Mouse (Mus musculus): Measurements from ENCODE around the gene Gm49340. TPM values are rescaled to one million over a fixed set of nuclear protein-coding genes. Genes with fewer than 3 reads are reported as not detected.

Gene Gm49340
- polyA plus RNA-seq, 1 experiment: not detected

DNA sequence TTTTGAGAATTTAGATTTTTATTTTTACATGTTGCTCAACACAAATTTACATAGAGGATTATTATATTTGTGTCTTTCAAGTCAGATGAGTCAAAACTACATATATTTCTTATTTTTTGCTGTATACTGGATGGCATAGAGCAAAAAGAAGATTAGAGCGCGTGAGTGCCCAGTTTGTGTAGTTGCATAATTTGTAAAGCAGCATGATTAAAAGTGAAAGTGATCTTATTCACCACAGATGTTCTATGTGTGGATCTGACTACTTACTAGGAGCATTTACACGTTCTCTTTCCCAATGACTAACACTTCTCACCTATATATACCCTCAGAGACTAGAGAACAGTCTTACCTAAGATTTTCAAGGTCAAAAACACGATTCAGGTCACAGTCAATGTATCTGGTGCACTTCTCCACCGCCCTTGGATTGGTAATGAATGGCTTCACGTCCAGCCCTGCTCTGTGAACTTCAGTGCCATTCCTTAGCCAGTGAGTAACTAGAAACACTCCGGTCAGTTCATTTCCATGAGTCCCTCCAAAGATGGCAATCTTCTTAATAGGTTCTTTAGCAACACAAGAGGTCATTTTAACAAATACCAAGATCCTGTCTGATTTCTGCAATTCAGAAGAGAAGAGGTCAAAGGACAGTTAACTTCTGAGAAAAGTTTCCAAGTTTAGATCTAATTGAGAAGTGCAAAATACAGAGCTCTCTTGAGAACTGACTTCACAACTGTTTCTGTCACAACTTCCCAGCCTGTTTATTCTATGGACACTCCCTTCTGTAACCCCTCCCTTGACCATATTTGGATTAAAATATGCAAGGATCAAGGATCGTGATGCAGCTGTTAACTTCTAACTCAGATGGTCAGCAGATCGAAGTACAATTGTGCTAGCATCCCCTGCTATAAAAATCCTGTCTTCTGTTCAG is 5.4 kb upstream of the Gm49340 start:
- no peak overlapping the region for H3K4me3 ChIP-seq (ENCODE audit: insufficient read depth, low read depth, low read length)
- H3K27ac ChIP-seq (ENCODE audit: insufficient read depth, low read depth, low read length): no peak overlapping the region; the same call in 1 of the 2 replicates
- no peaks in the 10 kb centered on the region for H3K4me1 ChIP-seq (ENCODE audit: control insufficient read depth, insufficient read depth, low read length)
- no peak for TF ChIP-seq CTCF (IDR thresholded peaks at IDR 0.05; ENCODE audit: insufficient read depth, low read depth, low read length)
- no peak for TF ChIP-seq POLR2A (IDR thresholded peaks at IDR 0.05; ENCODE audit: insufficient read depth, low read depth, low read length)
- 70% methylated on average over 9 of the region's 9 CpGs for WGBS

DNA sequence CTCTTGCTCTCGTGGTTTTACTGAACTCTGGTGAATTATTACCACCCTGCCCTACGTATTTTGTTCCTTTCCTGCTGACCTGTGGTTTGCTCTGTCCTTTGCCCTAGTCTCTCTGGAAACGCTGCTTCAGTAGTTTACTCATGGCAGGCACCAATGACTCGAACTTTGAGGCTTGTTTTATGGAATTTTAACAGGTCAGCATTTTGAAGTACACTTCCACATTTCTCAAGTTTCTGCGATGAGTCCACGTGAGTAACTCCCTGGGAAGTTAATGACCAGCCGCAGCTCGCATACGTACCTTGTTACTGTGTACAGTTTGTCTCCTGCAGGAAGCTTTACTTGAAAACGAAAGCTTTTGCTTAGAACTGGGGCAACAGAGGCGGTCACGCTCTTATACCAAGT is 3.1 kb upstream of the Gm49340 start:
- 55% methylated on average over 12 of the region's 12 CpGs for WGBS
- H3K27ac ChIP-seq (ENCODE audit: insufficient read depth, low read depth, low read length): peak overlapping the region; percentile 53; the same call in 1 of the 2 replicates
- no peaks in the 10 kb centered on the region for H3K4me1 ChIP-seq (ENCODE audit: control insufficient read depth, insufficient read depth, low read length)
- TF ChIP-seq POLR2A (IDR thresholded peaks at IDR 0.05; ENCODE audit: insufficient read depth, low read depth, low read length) (no peak), CTCF (IDR thresholded peaks at IDR 0.05; ENCODE audit: insufficient read depth, low read depth, low read length) (no peak)
- no peak overlapping the region for H3K4me3 ChIP-seq (ENCODE audit: insufficient read depth, low read depth, low read length)

DNA sequence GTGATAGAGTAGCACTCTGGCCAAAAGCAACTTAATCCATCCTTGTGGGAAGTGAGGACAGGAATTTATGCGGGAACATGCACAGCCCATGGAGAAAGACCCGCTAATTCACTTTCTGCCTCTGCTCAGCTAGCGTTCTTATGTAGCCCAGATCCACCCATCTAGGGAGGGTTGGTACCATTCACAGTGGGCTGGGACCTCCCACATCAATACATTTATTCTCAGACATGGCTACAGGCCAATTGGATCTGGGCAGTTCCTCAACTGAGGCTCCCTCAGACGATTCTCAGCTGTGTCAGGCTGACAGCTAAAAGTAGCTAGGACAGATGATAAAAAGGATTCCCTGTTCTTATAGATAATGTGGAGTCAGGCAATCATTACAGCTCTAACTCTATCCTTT is 2.2 kb upstream of the Gm49340 start:
- 49% methylated on average over 4 of the region's 4 CpGs for WGBS
- no peaks in the 10 kb centered on the region for H3K4me1 ChIP-seq (ENCODE audit: control insufficient read depth, insufficient read depth, low read length)
- H3K27ac ChIP-seq (ENCODE audit: insufficient read depth, low read depth, low read length): no peak overlapping the region
- H3K4me3 ChIP-seq (ENCODE audit: insufficient read depth, low read depth, low read length): no peak overlapping the region
- TF ChIP-seq CTCF (IDR thresholded peaks at IDR 0.05; ENCODE audit: insufficient read depth, low read depth, low read length): no peak
- TF ChIP-seq POLR2A (IDR thresholded peaks at IDR 0.05; ENCODE audit: insufficient read depth, low read depth, low read length): no peak

DNA sequence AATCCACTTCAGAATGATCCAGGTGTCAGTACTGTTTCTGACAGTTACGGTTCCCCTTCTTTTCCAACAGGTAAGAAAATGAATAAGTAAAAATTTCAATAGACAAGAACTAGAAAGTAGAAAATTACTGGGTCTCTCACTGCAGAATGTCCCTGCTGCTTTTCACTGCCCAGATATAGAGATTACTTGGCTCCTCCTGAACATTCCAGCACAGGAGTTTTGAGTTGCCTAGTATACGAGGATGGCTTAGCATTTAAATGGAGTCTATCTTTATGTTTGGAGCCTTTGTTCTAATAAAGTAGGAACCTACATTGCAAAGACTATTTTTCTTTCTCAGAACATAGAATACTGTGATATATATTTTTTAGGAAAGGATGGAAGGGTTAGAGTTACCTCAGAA is 3.8 kb downstream of the Gm49340 start:
- WGBS: 62% methylated on average over 2 of the region's 2 CpGs
- Histone ChIP-seq H3K4me3 (ENCODE audit: insufficient read depth, low read depth, low read length) (no peak overlapping the region), H3K4me1 (ENCODE audit: control insufficient read depth, insufficient read depth, low read length) (no peaks in the 10 kb centered on the region), H3K27ac (ENCODE audit: insufficient read depth, low read depth, low read length) (no peak overlapping the region)
- TF ChIP-seq POLR2A (IDR thresholded peaks at IDR 0.05; ENCODE audit: insufficient read depth, low read depth, low read length): no peak
- TF ChIP-seq CTCF (IDR thresholded peaks at IDR 0.05; ENCODE audit: insufficient read depth, low read depth, low read length): no peak

DNA sequence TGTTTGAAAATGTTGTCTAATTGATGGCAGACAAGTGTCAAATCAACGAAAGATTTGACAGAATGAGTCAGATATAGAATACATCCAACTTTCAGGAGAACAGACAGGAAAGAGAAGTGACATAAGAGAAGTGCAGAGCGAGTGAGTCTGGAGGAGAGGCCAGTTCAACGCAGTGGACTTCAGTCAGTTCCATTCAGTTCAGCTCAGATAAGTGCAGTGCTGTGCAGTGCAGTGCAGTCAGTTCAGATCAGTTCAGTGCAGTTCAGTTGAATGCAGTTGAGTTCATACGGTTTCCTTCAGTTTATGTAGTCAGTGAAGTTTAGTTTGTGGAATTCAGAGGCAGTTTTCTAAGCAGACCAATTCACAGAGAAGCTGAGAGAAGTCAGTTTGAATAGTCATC is 7.4 kb downstream of the Gm49340 start:
- Histone ChIP-seq H3K4me1 (ENCODE audit: control insufficient read depth, insufficient read depth, low read length) (no peaks in the 10 kb centered on the region), H3K27ac (ENCODE audit: insufficient read depth, low read depth, low read length) (no peak overlapping the region), H3K4me3 (ENCODE audit: insufficient read depth, low read depth, low read length) (no peak overlapping the region)
- no peak for TF ChIP-seq CTCF (IDR thresholded peaks at IDR 0.05; ENCODE audit: insufficient read depth, low read depth, low read length)
- no peak for TF ChIP-seq POLR2A (IDR thresholded peaks at IDR 0.05; ENCODE audit: insufficient read depth, low read depth, low read length)
- 80% methylated on average over 4 of the region's 4 CpGs for WGBS

DNA sequence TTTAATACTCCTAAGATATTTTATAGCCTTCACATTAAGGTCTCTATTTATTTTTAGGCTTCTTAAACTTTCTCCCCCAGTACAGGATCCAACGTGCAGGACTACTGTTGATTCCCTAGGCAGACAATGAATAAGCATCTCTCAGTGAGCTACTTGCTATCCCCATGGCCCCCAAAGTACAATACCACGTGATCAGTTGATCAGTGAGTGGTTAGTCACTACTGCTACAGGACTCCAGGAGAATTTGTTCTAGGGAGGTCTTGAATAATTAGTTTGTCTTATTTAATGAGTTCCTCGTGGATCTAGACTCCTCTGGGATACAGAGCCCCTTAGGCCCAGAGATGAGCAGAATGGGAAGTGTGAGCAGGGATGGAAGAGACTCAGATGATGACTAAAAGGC is 20.9 kb downstream of the Gm49340 start, which contains the start of gene Olfr20:
TSS of gene Olfr20 (plus strand) at position 301 of the 400 bp plus-strand sequence.
- H3K4me3 ChIP-seq (ENCODE audit: insufficient read depth, low read depth, low read length): no peak within 1 kb of the TSS
- no peak within 1 kb of the TSS for H3K27ac ChIP-seq (ENCODE audit: insufficient read depth, low read depth, low read length)
- H3K4me1 ChIP-seq (ENCODE audit: control insufficient read depth, insufficient read depth, low read length): no peaks in the 10 kb centered on the region
- no peak for TF ChIP-seq POLR2A (IDR thresholded peaks at IDR 0.05; ENCODE audit: insufficient read depth, low read depth, low read length)
- no peak for TF ChIP-seq CTCF (IDR thresholded peaks at IDR 0.05; ENCODE audit: insufficient read depth, low read depth, low read length)
- WGBS: 53% methylated on average over 3 of the region's 3 CpGs

DNA sequence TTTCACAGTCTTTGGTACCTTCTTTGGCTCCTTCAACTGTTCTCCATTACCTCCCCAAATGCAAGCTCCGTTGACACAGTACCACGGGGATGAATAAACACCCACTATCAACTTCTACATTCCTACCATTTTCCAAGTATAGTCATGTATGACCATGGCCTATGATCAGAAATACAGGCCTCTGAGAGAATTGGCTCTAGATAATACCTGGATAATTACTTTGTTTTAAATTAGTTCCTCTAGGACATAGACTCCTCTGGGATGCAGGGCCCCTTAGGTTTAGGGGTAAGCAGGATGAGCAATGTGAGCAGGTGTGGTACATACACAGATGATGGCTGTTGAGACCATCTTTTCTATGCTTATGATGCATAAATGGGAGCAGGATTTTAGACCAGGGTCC is 41.4 kb downstream of the Gm49340 start, which contains the start of gene Olfr376:
TSS of gene Olfr376 (plus strand) at position 301 of the 400 bp plus-strand sequence.
- TF ChIP-seq CTCF (IDR thresholded peaks at IDR 0.05; ENCODE audit: insufficient read depth, low read depth, low read length): no peak
- TF ChIP-seq POLR2A (IDR thresholded peaks at IDR 0.05; ENCODE audit: insufficient read depth, low read depth, low read length): no peak
- 90% methylated on average over 2 of the region's 2 CpGs for WGBS
- no peak within 1 kb of the TSS for H3K27ac ChIP-seq (ENCODE audit: insufficient read depth, low read depth, low read length)
- no peak within 1 kb of the TSS for H3K4me3 ChIP-seq (ENCODE audit: insufficient read depth, low read depth, low read length)
- H3K4me1 ChIP-seq (ENCODE audit: control insufficient read depth, insufficient read depth, low read length): no peaks in the 10 kb centered on the region

DNA sequence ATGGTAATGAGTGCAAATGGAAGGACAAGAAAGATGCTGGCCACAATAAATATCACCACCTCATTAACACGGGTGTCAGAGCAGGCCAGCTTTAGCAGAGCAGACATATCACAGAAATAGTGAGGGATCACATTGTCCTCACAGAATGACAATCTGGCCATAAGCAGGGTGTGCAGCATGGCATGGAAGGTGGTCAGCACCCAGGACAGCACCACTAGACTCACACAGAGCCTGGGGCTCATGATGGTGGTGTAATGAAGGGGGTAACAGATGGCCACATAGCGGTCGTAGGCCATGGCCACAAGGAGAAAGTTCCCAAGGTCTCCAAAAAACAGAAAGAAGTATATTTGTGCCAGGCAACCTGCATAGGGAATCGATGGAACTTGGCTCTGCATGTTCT is 65.8 kb downstream of the Gm49340 start:
- no peaks in the 10 kb centered on the region for H3K4me1 ChIP-seq (ENCODE audit: control insufficient read depth, insufficient read depth, low read length)
- H3K27ac ChIP-seq (ENCODE audit: insufficient read depth, low read depth, low read length): no peak overlapping the region
- TF ChIP-seq CTCF (IDR thresholded peaks at IDR 0.05; ENCODE audit: insufficient read depth, low read depth, low read length): no peak
- TF ChIP-seq POLR2A (IDR thresholded peaks at IDR 0.05; ENCODE audit: insufficient read depth, low read depth, low read length): no peak
- 73% methylated on average over 4 of the region's 4 CpGs for WGBS
- H3K4me3 ChIP-seq (ENCODE audit: insufficient read depth, low read depth, low read length): no peak overlapping the region

DNA sequence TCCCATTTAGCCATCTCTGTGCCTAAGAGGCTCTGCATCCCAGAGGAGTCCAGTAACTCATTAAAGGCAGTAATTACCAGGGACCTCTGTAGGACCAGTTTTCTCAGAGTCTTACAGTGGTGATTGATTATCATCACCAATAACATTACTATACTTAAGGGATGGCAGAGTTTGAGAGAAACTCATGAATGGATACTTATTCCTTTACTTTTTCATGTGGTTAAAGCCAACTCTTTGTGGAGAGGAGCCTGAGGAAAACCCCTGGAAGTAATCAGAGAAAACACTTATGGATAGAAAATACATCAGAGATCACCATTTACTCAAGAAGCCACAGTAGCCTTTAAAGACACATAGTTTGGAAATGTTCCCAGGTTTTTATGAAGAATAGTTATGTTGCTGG is 70.0 kb downstream of the Gm49340 start, which contains the start of gene Olfr1:
TSS of gene Olfr1 (minus strand) at position 101 of the 400 bp plus-strand sequence.
- Histone ChIP-seq H3K4me3 (ENCODE audit: insufficient read depth, low read depth, low read length) (no peak within 1 kb of the TSS), H3K27ac (ENCODE audit: insufficient read depth, low read depth, low read length) (no peak within 1 kb of the TSS), H3K4me1 (ENCODE audit: control insufficient read depth, insufficient read depth, low read length) (no peaks in the 10 kb centered on the region)
- TF ChIP-seq POLR2A (IDR thresholded peaks at IDR 0.05; ENCODE audit: insufficient read depth, low read depth, low read length) (no peak), CTCF (IDR thresholded peaks at IDR 0.05; ENCODE audit: insufficient read depth, low read depth, low read length) (no peak)

Other genes with a start within 250 kb of the Gm49340 start
- not detected in 2 replicates for gene Itgae, start 239.2 kb upstream of the Gm49340 start, polyA plus RNA-seq (2012; ENCODE audit: insufficient read depth, insufficient read length, low replicate concordance, missing spikeins)
- gene Haspin, start 191.4 kb upstream of the Gm49340 start, polyA plus RNA-seq (2012; ENCODE audit: insufficient read depth, insufficient read length, low replicate concordance, missing spikeins): not detected in 2 replicates
- gene P2rx5, start 169.3 kb upstream of the Gm49340 start, polyA plus RNA-seq (2012; ENCODE audit: insufficient read depth, insufficient read length, low replicate concordance, missing spikeins): not detected in 2 replicates
- not detected in 2 replicates for gene Emc6, start 152.7 kb upstream of the Gm49340 start, polyA plus RNA-seq (2012; ENCODE audit: insufficient read depth, insufficient read length, low replicate concordance, missing spikeins)
- not detected in 2 replicates for gene Tax1bp3, start 152.7 kb upstream of the Gm49340 start, polyA plus RNA-seq (2012; ENCODE audit: insufficient read depth, insufficient read length, low replicate concordance, missing spikeins)
- gene Ctns, start 130.7 kb upstream of the Gm49340 start, polyA plus RNA-seq (2012; ENCODE audit: insufficient read depth, insufficient read length, low replicate concordance, missing spikeins): not detected in 2 replicates
- not detected in 2 replicates for gene Shpk, start 130.3 kb upstream of the Gm49340 start, polyA plus RNA-seq (2012; ENCODE audit: insufficient read depth, insufficient read length, low replicate concordance, missing spikeins)
- gene Trpv1, start 95.4 kb upstream of the Gm49340 start, polyA plus RNA-seq (2012; ENCODE audit: insufficient read depth, insufficient read length, low replicate concordance, missing spikeins): not detected in 2 replicates
- not detected in 2 replicates for gene Trpv3, start 62.4 kb upstream of the Gm49340 start, polyA plus RNA-seq (2012; ENCODE audit: insufficient read depth, insufficient read length, low replicate concordance, missing spikeins)
- gene Aspa, start 145 bp upstream of the Gm49340 start, polyA plus RNA-seq (2012; ENCODE audit: insufficient read depth, insufficient read length, low replicate concordance, missing spikeins): not detected in 2 replicates
- gene Spata22, start within 50 bp of the Gm49340 start, polyA plus RNA-seq (2012; ENCODE audit: insufficient read depth, insufficient read length, low replicate concordance, missing spikeins): not detected in 2 replicates
- not detected in 2 replicates for gene Olfr20, start 21.0 kb downstream of the Gm49340 start, polyA plus RNA-seq (2012; ENCODE audit: insufficient read depth, insufficient read length, low replicate concordance, missing spikeins)
- not detected in 2 replicates for gene Olfr376, start 41.5 kb downstream of the Gm49340 start, polyA plus RNA-seq (2012; ENCODE audit: insufficient read depth, insufficient read length, low replicate concordance, missing spikeins)
- gene Olfr1, start 69.9 kb downstream of the Gm49340 start, polyA plus RNA-seq (2012; ENCODE audit: insufficient read depth, insufficient read length, low replicate concordance, missing spikeins): not detected in 2 replicates
- not detected in 2 replicates for gene Olfr378, start 98.7 kb downstream of the Gm49340 start, polyA plus RNA-seq (2012; ENCODE audit: insufficient read depth, insufficient read length, low replicate concordance, missing spikeins)
- not detected in 2 replicates for gene Olfr380, start 127.8 kb downstream of the Gm49340 start, polyA plus RNA-seq (2012; ENCODE audit: insufficient read depth, insufficient read length, low replicate concordance, missing spikeins)
- gene Olfr381, start 161.9 kb downstream of the Gm49340 start, polyA plus RNA-seq (2012; ENCODE audit: insufficient read depth, insufficient read length, low replicate concordance, missing spikeins): not detected in 2 replicates
- not detected in 2 replicates for gene Olfr382, start 187.5 kb downstream of the Gm49340 start, polyA plus RNA-seq (2012; ENCODE audit: insufficient read depth, insufficient read length, low replicate concordance, missing spikeins)

Data from olfactory bulb, adult 2 months (tissue).